Mouse (Mus musculus) brain, adult 2 months (tissue): ENCODE measurements at regions not wholly inside any gene's neighbourhood (a gene's known extent, or its start where the extent isn't known, plus 50 kb on each side); places are given as distances from the start of the nearest gene placed in this dataset.

Source experiments
- DNase-seq: peaks from one replicate; pipeline ENCODE4 v3.0.0; 2011; ENCODE audit warnings: low read depth, low spot score

- DNase-seq: peak; percentile 62
Measured at GRCm38 (mm10) chr13:110784162-110784785, 389.4 kb downstream of the Plk2 start.

- no peak for DNase-seq
Measured at GRCm38 (mm10) chr13:110784822-110785221, 390.0 kb downstream of the Plk2 start.

- DNase-seq: no peak
Measured at GRCm38 (mm10) chr13:110798313-110798712, 403.5 kb downstream of the Plk2 start.

GRCm38 (mm10) chr13:110802841-110803240 is 408.0 kb downstream of the Plk2 start:
- DNase-seq: peak; percentile 33

- DNase-seq: no peak
Measured at GRCm38 (mm10) chr13:110812401-110812800, 417.6 kb downstream of the Plk2 start.

- DNase-seq: peak; percentile 64
Measured at GRCm38 (mm10) chr13:110814066-110814465, 419.2 kb downstream of the Plk2 start.

- DNase-seq: no peak
Measured at GRCm38 (mm10) chr13:110819301-110819862, 424.5 kb downstream of the Plk2 start.

GRCm38 (mm10) chr13:110824878-110825277 is 429.9 kb upstream of the Actbl2 start:
- no peak for DNase-seq

- DNase-seq: no peak
Measured at GRCm38 (mm10) chr13:110832442-110832841, 422.4 kb upstream of the Actbl2 start.

- DNase-seq: no peak
Measured at GRCm38 (mm10) chr13:110836936-110837335, 417.9 kb upstream of the Actbl2 start.

GRCm38 (mm10) chr13:110841949-110842348 is 412.9 kb upstream of the Actbl2 start:
- peak; percentile 56 for DNase-seq

GRCm38 (mm10) chr13:110845695-110846094 is 409.1 kb upstream of the Actbl2 start:
- DNase-seq: peak; percentile 33

GRCm38 (mm10) chr13:110852996-110853727 is 401.7 kb upstream of the Actbl2 start:
- no peak for DNase-seq

- peak; percentile 16 for DNase-seq
Measured at GRCm38 (mm10) chr13:110854213-110854612, 400.6 kb upstream of the Actbl2 start.

GRCm38 (mm10) chr13:110865902-110866512 is 388.8 kb upstream of the Actbl2 start:
- no peak for DNase-seq

GRCm38 (mm10) chr13:110866713-110867112 is 388.1 kb upstream of the Actbl2 start:
- DNase-seq: peak; percentile 46

GRCm38 (mm10) chr13:110871125-110871775 is 383.6 kb upstream of the Actbl2 start:
- DNase-seq: no peak

- DNase-seq: peak; percentile 31
Measured at GRCm38 (mm10) chr13:110871776-110872135, 383.1 kb upstream of the Actbl2 start.

- DNase-seq: no peak
Measured at GRCm38 (mm10) chr13:110881573-110881972, 373.2 kb upstream of the Actbl2 start.

- DNase-seq: peak; percentile 82
Measured at GRCm38 (mm10) chr13:110882173-110882572, 372.6 kb upstream of the Actbl2 start.

- peak; percentile 86 for DNase-seq
Measured at GRCm38 (mm10) chr13:110882661-110883172, 372.1 kb upstream of the Actbl2 start.

- DNase-seq: no peak
Measured at GRCm38 (mm10) chr13:110893909-110894308, 360.9 kb upstream of the Actbl2 start.
